Mouse (Mus musculus): ENCODE data around the gene Cacng2.

Cacng2 gene

DNA sequence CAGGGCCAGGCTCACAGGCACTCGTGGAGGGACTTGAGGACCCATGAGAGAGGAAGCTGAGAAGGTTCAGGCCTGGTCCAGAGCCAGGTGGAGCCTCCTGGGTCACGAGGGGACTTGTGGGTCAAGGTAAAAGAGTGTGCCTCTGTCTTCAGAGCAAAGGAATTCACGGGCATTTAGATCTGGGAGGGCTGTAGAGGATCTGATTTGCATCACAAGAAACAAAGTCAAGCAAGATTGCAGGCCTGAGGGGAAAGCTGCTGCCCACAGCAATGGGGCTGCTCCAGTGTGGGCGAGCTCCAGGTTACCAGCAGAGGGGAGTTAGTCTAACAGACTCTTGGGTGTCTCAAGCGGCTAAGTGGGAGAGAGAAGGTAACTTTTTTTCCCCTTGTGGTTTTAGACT is 118.4 kb downstream of the Cacng2 start:
- no peak for DNase-seq

DNA sequence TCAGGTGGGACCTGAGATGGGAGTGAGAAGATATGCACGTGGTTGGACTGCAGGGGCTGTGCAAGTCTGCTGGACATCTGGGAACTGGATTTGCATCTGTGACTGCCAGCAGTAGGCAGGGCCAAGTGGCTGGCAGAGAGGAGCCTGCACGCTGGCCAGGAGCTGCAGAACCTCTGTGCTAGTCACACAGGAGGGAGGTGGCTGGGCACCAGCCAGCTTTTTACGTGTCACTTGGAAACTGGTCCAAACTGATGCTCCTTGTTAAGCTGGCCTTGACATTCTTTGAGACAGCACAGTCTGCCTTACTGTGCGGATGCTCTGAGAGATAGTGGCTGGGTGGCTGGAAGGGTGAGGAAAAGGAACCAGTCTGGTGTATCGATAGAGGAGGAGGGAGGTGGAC is 131.3 kb downstream of the Cacng2 start:
- DNase-seq = peak; percentile 77 to 84

DNA sequence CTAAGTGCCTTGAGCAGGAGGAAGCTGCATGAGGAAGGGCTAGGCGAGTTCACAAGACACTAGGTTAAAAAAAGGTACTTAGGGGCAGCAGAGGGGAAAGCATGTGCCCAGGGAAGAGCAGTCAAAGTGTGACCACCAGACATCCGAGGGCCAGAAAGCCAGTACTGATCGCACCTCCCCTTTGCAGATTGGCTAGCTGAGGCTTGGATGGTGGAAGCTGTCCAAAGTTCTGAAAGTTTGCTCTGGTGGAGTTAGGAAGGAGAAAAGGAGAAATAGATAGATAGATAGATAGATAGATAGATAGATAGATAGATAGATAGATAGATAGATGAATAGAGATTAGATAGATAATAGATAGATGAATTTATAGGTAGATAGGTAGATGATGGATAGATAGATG is 136.4 kb downstream of the Cacng2 start:
- DNase-seq = no peak

DNA sequence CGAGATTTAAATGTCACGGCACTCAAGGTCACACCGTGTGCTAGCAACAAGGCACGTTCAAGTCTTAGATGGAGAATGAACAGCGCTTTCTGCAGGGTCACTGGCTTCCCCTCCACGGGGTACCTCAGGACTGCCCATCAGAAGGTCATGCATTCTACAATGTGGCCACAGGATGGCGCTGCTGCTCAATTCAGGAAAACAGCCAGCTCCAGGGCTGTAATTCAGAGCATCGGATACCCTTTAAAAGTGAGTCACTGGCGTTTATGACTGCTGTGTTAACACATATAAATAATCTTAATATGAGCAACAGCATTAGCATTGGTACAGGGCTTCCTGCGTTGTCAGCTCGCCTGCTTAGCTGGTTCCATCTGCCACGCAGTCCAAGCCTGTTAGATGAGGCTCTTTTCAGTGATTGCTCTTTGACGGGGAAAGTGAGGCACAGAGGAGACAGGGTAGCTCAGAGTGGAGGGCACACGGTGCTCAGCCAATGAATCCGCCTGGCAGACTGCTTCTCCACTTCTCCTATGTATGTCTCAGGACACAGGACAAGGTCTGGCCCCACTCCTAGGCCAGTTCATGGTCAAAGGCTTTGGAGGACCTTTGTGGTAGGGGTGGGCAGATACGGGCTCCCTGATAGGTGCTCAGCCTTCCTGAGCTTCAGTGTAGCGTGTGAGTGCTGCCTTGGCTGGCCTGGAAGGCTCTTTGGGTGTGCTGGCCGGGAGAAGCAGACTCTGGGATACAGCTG is 137.5 kb downstream of the Cacng2 start:
- peak; percentile 93 to 95 for DNase-seq

DNA sequence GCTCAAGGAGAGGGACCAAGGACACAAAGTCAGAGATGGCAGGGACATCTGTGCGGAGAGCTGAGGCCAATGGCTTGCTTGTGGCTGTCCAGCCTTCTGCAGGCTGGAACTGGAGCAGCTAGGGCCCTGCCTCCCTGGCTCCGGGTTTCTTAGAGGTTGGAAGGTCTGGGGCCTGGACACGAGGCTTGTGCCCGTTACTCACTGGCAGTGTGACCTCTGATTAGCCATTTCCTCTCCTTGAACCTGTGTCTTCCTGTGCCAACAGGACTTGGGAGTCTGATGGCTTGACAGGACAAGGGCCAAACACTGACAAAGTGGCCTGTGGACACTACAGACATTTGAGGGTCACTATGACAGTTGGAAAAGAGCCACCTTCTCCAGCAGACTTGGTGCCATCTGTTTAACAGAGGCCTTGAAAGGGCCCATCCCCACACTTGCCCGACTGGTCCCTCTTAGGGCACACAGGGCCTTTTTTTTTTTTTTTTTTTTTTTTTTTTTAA is 138.6 kb downstream of the Cacng2 start:
- DNase-seq = peak; percentile 41 to 48

DNA sequence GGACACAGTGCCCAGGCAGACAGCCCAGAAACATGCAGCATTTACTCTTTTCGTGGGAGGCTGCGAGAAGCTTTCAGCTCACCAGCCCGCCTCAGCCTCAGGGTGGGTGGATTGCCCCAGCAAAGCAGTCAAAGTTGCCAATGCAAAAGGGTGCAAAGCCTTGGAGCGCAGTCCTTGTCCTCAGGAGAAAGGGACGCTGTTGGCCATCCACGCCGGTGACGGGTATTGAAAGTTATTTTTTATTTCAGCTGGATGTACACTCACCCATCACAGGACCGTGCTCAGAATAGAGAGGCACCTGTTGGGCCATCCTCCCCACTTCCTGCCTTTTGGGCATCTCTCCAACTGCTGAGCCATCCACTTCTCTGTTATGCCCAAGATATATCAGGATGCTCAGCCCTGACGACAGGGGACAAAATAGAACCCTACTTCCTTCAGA is 140.4 kb downstream of the Cacng2 start:
- DNase-seq = no peak

DNA sequence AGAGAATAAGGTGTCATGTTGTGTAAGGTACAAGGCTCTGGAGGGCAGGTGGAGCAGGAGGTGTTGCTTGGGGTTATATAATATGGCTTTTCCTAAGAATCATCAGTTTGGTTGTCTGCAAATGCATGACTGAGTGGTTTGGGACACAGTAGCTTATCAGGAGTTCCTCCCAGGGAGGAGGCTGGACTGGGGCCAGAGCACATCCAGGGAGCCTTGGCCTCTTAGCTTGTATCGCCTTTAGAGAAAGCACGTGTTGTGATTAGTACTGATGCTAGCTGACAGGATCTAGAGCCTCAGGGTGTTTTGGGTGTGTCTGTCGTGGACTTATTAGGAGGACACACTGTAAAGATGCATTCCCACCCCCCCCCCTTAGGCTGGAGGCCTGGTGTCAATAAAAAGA is 142.2 kb downstream of the Cacng2 start:
- DNase-seq = no peak

DNA sequence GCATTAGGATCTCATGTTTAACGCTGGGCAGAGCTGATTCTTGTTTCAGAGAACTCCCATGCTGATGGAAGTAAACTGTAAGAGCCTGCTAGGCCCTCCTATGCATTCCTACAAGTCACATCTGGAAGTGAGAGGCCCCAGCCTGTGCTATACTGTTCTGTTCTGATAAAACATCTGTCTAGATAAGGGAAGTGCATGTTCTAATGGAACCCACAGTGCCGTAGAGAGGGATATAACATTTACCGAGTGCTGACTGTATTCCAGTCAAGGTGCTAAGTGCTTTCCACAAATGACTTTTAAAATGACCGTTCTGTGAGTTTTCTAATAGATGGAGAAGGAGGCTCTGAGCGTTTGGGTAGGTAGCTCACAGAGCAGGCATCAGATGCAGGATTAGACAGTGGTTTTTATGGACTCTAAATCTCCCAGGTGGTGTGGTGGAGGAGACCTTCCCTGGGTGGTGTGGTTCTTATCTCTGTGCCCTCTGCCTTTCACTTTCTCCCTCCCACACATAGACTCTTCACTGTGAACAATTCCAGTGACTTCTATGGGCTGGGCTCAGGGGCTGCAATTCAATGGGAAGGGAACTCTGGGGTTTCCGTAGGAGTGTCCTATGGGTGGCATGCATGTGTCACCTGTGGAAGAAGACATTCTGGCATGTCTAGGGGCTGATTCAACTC is 145.5 kb downstream of the Cacng2 start:
- no peak for DNase-seq

DNA sequence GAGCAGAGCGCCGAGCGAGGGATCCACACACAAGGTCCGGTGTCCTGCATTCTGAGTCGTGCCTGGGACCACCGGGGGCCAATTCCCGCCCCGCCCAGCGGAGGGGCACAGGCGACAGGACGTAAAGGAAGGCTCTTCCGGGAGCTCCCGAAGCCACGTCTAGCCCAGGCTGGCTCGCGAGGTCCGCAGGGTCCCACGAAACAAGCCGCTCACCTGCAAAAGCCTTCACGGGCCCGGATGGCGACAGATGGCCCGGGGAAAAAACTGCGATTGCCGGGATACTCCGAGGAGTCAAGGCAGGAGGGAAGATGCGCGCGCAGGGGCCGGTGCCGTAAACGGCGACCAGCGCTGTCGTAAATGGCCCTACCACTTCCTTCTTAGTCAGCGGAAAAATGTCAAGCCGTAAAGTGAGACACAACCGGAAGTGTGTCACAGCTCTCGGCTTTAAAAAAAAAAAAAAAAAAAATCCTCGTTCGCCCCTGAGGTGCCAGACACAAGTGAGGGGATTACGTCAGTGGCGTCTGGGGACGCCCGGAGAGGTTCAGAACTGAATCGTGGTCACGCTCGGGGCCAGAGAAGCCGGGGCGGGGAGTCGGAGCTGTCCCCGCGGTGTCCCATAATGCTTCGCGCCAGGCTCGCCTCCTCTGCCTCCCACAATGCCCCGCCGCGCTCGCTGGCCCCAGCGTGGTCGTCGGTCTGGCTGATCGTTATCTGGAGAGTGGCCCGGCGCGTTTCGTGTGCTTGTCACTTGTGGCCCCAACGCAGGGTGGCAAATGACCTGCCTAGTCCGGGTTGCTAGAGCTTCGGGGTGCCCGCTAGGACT is 149.1 kb downstream of the Cacng2 start, which contains the start of gene Eif3d:
Gene Eif3d, minus strand, starts transcription at position 344 of the 823 bp plus-strand sequence.
- peak; percentile 99 for DNase-seq

DNA sequence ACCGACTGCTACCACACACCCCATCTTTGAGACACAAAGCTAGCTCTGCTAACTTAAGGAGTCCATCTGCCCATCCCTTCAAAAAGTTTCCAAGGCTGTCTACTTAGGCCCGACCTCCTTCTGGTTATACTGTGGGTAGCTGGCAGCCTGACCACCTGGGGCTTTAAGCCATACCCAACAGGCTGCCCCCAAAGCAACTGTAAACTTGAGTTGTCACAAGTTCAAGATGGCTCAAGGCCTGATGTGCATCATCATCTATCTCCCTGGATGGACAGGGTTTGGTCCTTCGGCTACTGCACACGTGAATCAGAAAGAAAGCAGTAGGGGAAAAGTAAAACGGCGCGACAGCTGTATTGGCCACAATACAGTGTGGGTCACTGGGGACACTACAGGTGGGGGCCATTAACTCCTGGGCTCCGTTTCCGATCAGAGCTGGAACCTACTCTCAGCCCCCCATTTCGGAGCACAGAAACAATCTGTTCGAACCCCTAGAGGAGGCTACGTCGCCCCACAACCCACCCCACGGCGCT is 149.8 kb downstream of the Cacng2 start:
- DNase-seq = no peak

DNA sequence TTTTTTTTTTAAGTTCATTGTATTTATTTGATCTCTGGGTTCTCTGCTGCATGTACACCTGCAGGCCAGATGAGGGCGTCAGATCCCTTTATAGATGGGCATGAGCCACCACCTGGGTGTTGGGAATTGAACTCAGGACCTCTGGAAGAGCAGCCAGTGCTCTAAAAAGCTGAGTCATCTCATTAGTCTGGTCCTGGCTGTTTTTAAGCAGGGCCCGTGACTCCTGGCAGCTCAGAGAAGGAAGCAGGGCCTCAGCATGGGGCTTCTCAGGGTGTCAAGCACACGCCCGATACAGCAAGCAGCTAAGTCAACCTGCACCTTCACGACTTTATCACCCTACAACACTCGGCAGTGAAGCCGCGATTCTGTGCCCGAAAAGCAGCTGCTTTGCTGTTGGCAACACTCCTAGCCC is 154.7 kb downstream of the Cacng2 start:
- DNase-seq = no peak

DNA sequence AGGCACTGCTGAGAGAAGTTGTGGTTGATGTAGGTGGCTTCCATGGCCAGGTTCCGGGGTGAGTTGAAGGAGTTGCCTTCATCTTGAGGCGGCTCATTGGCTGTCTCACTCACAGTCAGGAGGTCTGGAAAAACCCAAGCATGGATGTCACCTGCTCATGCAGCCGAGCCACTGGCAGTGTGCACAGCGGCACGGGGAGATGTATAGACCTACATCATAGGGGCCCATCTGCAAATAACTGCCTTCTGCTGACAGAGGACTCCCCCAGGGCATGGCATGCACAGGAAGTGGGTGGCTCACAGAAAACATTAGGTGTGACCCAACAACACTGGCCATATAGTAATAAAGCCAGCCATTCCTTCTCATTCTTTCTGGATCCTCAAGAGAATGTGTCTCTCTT is 157.4 kb downstream of the Cacng2 start:
- no peak for DNase-seq

DNA sequence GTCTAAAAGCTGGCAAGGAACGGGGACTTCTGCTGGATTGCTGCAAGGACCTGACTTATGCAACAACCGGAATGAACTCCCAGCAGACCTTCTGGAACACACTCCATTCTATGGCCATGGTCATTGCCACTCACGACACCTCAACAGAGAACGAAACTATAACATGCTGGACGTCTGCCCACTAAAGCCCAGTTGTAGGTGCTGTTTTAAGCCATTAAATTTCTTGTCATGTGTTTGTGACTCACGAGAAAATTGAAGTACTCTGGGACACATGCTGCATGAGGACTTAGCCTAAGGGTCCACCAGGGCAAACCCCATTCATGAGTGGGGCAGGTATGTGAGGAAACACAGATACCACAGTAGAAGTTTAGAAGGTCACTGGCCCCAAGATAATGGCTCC is 159.1 kb downstream of the Cacng2 start:
- DNase-seq = no peak

DNA sequence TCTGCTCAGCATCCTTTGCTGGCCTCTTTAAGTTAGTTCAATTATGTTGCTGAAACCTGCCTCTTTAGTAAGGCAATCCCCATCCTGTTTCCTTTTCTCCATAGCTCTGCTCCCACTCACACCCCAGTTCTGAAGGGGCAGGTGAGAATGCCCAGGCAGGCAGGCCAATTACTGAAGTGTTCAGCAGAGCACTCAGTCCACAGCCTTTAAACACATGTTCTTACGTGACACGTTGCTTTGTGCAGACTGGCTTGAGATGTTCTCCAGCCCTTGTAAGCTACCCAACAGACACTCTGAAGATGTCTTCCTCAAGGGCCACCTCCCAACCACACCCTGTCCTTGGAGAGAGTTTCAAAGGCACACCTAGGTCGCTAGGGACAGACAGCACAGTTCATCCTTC is 161.8 kb downstream of the Cacng2 start:
- no peak for DNase-seq

DNA sequence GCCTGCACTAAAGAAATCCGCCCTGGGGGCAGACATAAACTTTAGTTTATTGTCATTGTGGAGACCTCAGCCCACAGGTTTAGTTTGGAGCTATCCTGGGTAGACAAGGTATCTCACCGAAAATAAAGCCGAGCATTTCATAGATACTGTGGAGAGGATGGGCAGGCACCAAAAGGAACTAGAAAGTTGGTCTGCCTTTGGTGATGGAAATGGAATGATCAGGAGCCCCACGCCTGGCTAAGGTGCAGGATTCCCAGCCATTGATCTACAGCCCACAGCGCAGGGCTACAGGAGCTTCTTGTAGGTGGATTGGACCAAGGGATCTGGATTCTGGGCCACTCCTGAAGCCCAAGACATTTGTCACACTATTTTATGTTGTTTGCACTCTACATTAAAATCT is 162.2 kb downstream of the Cacng2 start:
- no peak for DNase-seq

DNA sequence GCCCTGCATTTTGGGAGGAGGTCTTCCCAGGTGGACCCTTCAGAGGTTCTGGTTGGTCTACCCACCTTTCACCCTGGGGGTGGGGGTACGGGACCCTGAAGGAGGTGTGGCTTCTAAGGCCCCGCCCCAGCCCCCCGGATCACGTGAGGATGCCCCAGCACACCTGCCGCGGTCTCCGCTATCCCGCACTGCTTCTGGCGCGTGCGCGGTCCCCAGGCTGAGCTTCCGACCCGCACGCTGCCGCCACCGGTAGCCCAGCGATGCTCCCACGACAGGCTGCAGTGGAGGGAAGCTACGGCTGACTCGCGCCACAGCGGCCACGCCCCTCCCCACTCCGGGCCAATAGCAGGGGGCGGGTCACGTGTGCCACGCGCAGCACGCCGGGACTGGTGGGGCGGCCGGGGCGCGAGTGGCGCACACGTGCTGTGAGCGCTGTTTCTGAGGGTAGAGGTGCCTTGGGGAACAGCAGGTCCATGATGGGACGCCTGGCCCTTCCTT is 163.4 kb downstream of the Cacng2 start, which contains the start of gene Foxred2:
Gene Foxred2, minus strand, starts transcription at position 319 of the 498 bp plus-strand sequence.
- peak; percentile 93 to 95 for DNase-seq

DNA sequence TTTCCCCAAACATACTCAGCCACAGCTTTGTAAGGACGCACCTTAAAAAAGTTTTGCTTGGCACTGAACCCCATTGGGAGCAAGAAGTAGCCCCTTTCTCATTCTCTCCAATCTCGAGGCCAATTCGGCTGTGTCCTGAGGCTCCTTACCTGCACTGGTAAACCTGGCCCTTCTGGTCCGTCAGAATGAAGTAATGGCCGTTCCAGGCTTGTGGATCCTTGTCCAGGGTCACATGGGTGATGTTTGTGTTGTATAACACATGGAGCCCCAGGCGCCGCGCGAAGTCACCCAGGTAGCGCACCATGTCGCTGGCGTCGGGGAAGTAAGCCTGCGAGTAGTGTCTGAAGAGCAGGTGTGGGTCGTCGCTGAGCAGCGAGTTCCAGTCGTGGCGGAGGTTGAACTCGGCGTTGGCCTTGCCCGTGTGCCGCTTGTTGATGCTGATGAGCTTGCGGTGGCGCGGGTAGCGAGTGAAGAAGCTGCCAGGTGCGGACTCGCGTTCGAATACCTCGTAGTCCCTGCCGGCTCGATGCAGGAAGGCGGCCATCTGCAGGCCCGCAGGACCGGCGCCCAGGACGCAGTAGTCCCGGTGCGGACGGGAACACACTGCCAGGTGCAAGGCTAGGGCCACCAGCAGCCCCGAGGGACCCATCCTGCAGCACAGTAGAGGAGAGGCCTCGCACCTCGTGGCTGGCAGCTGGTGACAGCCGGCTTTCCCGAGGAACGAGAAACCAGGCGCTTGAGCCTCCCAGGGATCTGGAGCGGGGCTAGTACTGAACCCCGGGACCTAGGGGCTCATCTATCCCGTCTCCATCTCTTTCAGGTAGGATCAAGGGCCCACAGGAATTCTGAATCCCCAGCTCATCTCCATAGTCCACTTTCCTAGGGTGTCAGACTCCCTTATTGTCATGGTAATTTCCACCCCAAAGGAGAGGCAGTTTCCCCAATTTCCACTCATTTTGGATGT is 164.1 kb downstream of the Cacng2 start:
- DNase-seq = peak; percentile 65 to 69

DNA sequence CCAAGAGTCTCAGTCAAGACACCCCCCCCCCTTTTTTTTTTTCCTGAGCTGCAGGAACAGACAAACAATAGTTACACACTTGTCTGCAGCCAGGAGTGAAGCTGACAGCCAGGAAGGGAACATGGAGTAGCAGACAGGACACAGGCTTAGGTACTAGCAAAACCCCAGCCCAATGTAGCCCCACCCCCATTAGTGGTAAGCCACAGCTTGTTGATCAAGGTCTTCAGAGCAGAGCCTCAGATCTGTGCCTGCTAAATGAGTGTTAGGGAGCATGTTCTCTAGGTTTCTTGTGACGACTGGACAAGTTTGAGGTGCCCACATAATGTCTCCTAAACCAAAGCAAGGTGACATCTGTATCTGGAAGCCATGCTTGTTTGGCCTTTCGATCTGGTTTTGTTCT is 165.5 kb downstream of the Cacng2 start:
- no peak for DNase-seq

DNA sequence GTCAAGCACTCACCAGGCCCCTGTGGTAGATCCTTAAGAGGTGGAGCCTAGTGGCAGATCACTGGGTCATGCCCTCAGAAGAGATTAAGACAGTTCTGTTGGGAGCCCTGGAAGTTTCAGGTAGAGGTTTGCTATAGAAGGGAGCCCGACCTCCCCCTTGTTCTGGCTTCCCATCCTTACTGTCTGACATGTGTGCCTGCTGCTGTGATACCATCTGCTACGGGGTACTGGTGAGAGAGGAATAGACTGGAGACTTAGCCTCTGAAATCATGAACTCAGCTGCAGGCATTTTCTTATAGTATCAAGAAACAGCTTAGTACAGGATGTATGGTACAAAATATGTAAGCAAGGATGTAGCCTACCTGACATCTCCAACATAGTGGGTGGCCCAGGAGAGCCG is 166.9 kb downstream of the Cacng2 start:
- peak; percentile 65 to 78 for DNase-seq

DNA sequence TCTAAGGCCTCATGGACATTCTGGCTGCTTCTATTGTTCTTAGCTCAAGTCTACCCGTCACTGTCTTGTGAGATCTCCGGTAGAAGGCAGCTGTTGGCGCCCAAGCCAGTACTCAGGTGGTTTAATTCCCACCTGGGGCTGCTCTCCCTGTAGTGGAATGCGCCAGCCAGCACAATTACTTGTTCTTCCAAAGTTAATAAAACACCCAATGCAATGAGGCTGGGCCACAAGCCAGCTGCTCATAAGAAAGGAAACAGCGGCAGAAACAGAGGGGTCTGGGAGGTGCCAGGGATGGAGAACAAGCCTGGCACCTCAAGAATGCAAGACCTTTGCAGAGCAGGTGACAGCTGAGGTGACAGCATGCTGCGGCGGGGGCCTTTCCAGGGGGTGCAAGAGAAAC is 170.8 kb downstream of the Cacng2 start:
- no peak for DNase-seq

DNA sequence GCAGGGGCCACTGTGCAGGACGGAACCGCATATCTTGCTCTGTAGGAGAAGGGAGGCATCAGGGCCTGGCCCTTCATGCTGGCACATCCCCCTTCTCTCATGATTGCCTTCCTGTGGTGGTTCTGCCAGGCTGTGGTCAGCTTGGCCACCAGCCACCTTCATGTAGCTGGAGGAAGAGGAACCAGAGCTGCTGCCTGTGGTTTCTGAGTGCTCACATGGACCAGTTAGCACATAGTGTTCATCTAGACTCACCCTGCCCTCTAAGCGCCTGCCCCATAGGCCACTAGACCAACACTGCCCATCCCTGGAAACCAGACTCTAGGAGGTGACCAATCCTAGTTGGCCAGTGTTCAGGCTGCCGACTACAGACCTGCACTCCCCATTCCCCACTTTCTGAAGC is 174.1 kb downstream of the Cacng2 start:
- DNase-seq = no peak
